Mouse (Mus musculus): ENCODE data around the gene Htr3a. TPM values are rescaled to one million over a fixed set of nuclear protein-coding genes. Genes with fewer than 3 reads are reported as not detected.

The Htr3a gene
- polyA plus RNA-seq, 1 experiment from 2014 or later, result 1.5 TPM

DNA sequence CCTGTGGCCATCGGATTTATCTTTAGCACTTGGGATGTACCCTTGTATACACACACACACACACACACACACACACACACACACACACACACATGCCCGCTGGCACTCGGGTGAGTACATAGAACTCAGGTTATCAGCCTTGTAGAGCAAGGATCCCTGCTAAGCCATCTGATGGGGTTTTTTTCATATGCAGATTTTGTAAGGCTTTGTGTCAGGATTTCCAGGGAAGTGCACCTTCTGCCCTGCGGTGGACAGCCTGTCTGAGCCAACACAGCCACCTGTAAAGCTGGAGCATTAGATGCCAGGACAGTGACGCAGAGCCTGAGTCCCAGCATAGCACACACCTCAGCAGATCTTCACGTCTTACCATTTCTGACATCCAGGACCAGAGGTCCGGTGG, 21.8 kb downstream of the Htr3a start:
- H3K9ac ChIP-seq, result no peak overlapping the region
- no peak for ATAC-seq (replicated peaks)
- H3K27me3 ChIP-seq (replicated peaks), result no peaks in the 10 kb centered on the region; the same call in 1 of the 2 replicates
- no peaks in the 10 kb centered on the region; the same call in 1 of the 2 replicates for H3K4me1 ChIP-seq
- no peak overlapping the region for H3K27ac ChIP-seq
- H3K36me3 ChIP-seq (replicated peaks), result no peaks in the 10 kb centered on the region
- H3K4me2 ChIP-seq, result no peak overlapping the region
- WGBS, result 70% methylated on average over 7 of the region's 7 CpGs
- no peaks in the 10 kb centered on the region for H3K9me3 ChIP-seq
- H3K4me3 ChIP-seq, result no peak overlapping the region

DNA sequence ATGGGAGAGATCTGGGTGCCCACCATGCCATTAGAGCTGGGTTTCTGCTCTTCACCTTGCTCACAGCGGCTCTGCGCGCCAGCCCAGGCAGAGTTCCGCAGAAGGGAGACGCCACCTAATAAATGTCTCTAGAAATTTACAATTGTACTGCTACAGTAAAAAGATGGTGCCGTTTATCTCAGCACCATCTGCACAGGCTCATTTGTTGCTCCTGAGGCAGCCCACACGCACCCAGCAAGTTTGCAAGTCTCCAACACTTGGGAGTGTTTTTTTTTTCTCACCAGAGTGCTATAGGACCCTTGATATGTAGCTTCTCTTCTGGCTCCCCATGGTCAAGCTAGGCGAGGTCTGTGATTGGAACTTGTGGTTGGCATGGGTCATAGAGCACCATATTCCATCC, 38.0 kb downstream of the Htr3a start:
- 92% methylated on average over 8 of the region's 8 CpGs for WGBS
- no peaks in the 10 kb centered on the region for H3K36me3 ChIP-seq (replicated peaks)
- no peak for ATAC-seq (replicated peaks)
- H3K27me3 ChIP-seq (replicated peaks), result no peaks in the 10 kb centered on the region
- no peak overlapping the region for H3K4me3 ChIP-seq
- H3K4me1 ChIP-seq, result no peaks in the 10 kb centered on the region
- H3K27ac ChIP-seq, result no peak overlapping the region
- H3K9ac ChIP-seq, result no peak overlapping the region
- no peak overlapping the region for H3K4me2 ChIP-seq
- no peaks in the 10 kb centered on the region for H3K9me3 ChIP-seq

- Histone ChIP-seq H3K27ac (no peak overlapping the region), H3K9ac (no peak overlapping the region), H3K4me1 (peaks cover 9% of the 10 kb centered on the region; the same call in 1 of the 2 replicates), H3K36me3 (replicated peaks) (no peaks in the 10 kb centered on the region), H3K27me3 (replicated peaks) (no peaks in the 10 kb centered on the region), H3K4me2 (no peak overlapping the region), H3K9me3 (no peaks in the 10 kb centered on the region), H3K4me3 (no peak overlapping the region)
- ATAC-seq (replicated peaks), result no peak
- 43% methylated on average over 12 of the region's 12 CpGs for WGBS
These were observed 44.3 kb downstream of the Htr3a start for GRCm38 (mm10) chr9:48866523-48867121.

- H3K4me1 ChIP-seq, result peaks cover 11% of the 10 kb centered on the region; the same call in 1 of the 2 replicates
- no peak overlapping the region for H3K27ac ChIP-seq
- no peak overlapping the region for H3K9ac ChIP-seq
- H3K27me3 ChIP-seq (replicated peaks), result no peaks in the 10 kb centered on the region
- no peaks in the 10 kb centered on the region for H3K36me3 ChIP-seq (replicated peaks)
- no peak overlapping the region for H3K4me3 ChIP-seq
- H3K9me3 ChIP-seq, result no peaks in the 10 kb centered on the region
- H3K4me2 ChIP-seq, result no peak overlapping the region
- ATAC-seq (replicated peaks), result no peak
- 46% methylated on average over 9 of the region's 9 CpGs for WGBS
These were observed 45.7 kb downstream of the Htr3a start for GRCm38 (mm10) chr9:48865235-48865634.

DNA sequence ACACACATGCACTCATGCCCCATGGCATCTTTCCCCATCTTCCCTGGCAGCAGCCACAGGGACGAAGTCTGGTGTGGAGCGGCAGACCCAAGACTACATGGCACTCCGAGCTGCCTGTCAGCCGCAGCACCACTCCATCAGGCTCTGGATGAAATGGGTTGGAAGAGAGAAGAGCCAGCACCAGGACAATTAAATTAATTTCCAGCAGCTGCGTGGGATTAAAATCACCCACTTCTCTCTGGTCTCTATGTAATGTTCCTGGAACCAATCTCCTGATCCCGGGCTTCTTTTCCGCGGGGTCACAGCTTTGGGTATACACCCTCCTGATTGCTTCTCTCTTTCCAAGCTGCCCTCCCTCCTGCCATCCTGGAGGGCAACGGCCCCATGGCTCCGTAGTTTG, 49.4 kb downstream of the Htr3a start:
- no peaks in the 10 kb centered on the region for H3K27me3 ChIP-seq (replicated peaks)
- 89% methylated on average over 10 of the region's 10 CpGs for WGBS

DNA sequence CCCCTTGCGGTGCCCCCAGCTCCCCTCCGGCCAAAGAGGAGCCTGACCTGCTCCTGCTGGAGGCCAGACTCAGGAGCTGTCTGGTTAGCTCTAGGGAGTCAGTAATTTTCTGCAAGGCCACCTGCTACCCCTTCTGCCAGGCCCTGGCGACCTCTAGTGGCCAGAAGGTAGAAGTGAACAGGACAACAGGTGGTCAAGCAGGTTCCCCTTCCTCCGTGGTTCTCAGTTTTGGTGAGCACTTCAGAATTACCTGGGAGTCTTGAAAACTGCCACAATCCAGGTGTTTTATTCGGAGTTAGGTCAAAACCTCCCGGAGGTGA, 50.4 kb downstream of the Htr3a start:
- Histone ChIP-seq H3K4me2 (no peak overlapping the region), H3K9me3 (no peaks in the 10 kb centered on the region), H3K9ac (no peak overlapping the region), H3K36me3 (replicated peaks) (no peaks in the 10 kb centered on the region), H3K4me1 (peaks cover 4% of the 10 kb centered on the region; the same call in 1 of the 2 replicates), H3K27me3 (replicated peaks) (no peaks in the 10 kb centered on the region), H3K27ac (no peak overlapping the region), H3K4me3 (no peak overlapping the region)
- peak; percentile 54; the same call in 1 of the 2 replicates for ATAC-seq (replicated peaks)
- WGBS, result 4% methylated on average over 6 of the region's 6 CpGs

More for the DNA sequence above, 49.4 kb downstream of the Htr3a start:
- Histone ChIP-seq H3K9me3 (no peaks in the 10 kb centered on the region), H3K4me1 (peaks cover 5% of the 10 kb centered on the region; the same call in 1 of the 2 replicates), H3K4me3 (no peak overlapping the region), H3K4me2 (no peak overlapping the region), H3K9ac (no peak overlapping the region), H3K36me3 (replicated peaks) (no peaks in the 10 kb centered on the region), H3K27ac (no peak overlapping the region)
- ATAC-seq (replicated peaks), result no peak

- Histone ChIP-seq H3K9me3 (no peaks in the 10 kb centered on the region), H3K4me2 (no peak overlapping the region), H3K4me1 (peaks cover 4% of the 10 kb centered on the region; the same call in 1 of the 2 replicates), H3K9ac (no peak overlapping the region), H3K4me3 (no peak overlapping the region), H3K27ac (no peak overlapping the region), H3K27me3 (replicated peaks) (no peaks in the 10 kb centered on the region), H3K36me3 (replicated peaks) (no peaks in the 10 kb centered on the region)
- WGBS, result 17% methylated on average over 10 of the region's 10 CpGs
- ATAC-seq (replicated peaks), result peak; percentile 20; the same call in 1 of the 2 replicates
These were observed 50.9 kb downstream of the Htr3a start for GRCm38 (mm10) chr9:48859828-48860525.

- no peak overlapping the region for H3K9ac ChIP-seq
- H3K4me2 ChIP-seq, result no peak overlapping the region
- no peaks in the 10 kb centered on the region for H3K27me3 ChIP-seq (replicated peaks)
- no peak overlapping the region for H3K4me3 ChIP-seq
- WGBS, result 80% methylated on average over 7 of the region's 7 CpGs
- no peaks in the 10 kb centered on the region for H3K36me3 ChIP-seq (replicated peaks)
- no peak overlapping the region for H3K27ac ChIP-seq
- no peak for ATAC-seq (replicated peaks)
- no peaks in the 10 kb centered on the region for H3K9me3 ChIP-seq
- peaks cover 4% of the 10 kb centered on the region; the same call in 1 of the 2 replicates for H3K4me1 ChIP-seq
These were observed 53.0 kb downstream of the Htr3a start for GRCm38 (mm10) chr9:48857944-48858343.

- H3K27me3 ChIP-seq (replicated peaks), result no peaks in the 10 kb centered on the region
- WGBS, result 84% methylated on average over 4 of the region's 4 CpGs
- no peak for ATAC-seq (replicated peaks)
- no peaks in the 10 kb centered on the region for H3K36me3 ChIP-seq (replicated peaks)
- no peak overlapping the region for H3K27ac ChIP-seq
- no peak overlapping the region for H3K4me2 ChIP-seq
- H3K4me1 ChIP-seq, result peaks cover 4% of the 10 kb centered on the region; the same call in 1 of the 2 replicates
- H3K9ac ChIP-seq, result no peak overlapping the region
- H3K9me3 ChIP-seq, result no peaks in the 10 kb centered on the region
- no peak overlapping the region for H3K4me3 ChIP-seq
These were observed 54.7 kb downstream of the Htr3a start for GRCm38 (mm10) chr9:48856240-48856639.

- Histone ChIP-seq H3K36me3 (replicated peaks) (no peaks in the 10 kb centered on the region), H3K4me3 (no peak overlapping the region), H3K27ac (no peak overlapping the region), H3K9ac (no peak overlapping the region), H3K4me1 (no peaks in the 10 kb centered on the region), H3K27me3 (replicated peaks) (no peaks in the 10 kb centered on the region), H3K9me3 (no peaks in the 10 kb centered on the region), H3K4me2 (no peak overlapping the region)
- 90% methylated on average over 5 of the region's 5 CpGs for WGBS
- no peak for ATAC-seq (replicated peaks)
These were observed 61.4 kb downstream of the Htr3a start for GRCm38 (mm10) chr9:48849531-48849930.

All from midbrain, embryonic 15.5 days (tissue).